Mouse (Mus musculus) megakaryocyte, embryonic 14.5 days (primary cell): ENCODE data around the gene Amigo2.

Experiments used
- FLI1 ChIP-seq: IDR thresholded peaks from 2 replicates; pipeline ENCODE4 v1.6.1; 2012; ENCODE audit warnings: low read length, inconsistent platforms, mixed read lengths
- GATA1 ChIP-seq: IDR thresholded peaks from 3 replicates; pipeline ENCODE4 v1.6.1; 2012; ENCODE audit warnings: mixed read lengths, low read length, inconsistent platforms, borderline replicate concordance

DNA sequence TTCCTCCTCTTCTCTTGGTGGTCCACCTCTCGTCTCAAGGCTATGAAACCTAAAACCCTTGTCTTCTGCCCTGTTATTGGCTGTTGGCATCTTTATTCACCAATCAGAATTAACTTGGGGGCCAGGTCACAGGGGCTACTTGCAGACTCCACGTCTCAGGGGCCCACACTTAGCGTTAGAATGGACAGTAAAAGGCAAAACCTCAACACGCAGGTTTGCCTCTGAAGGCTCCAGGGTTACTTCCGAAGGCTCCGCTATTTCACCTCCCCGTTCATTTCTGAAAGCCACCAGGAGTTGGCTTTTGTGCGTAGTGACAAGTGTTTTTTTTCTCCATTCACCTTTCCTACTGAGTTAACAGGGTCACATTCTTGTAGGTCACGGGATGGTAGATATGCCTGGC is 15.2 kb upstream of the Amigo2 start:
- TF ChIP-seq FLI1 (no peak), GATA1 (no peak)
